Mouse (Mus musculus) cerebellum, postnatal 10 days (tissue): ENCODE data around the gene Acp7.

ENCODE experiments used
- DNase-seq, 2 experiments: peaks; one replicate each; pipeline ENCODE4 v3.0.0; 2021; ENCODE audit warnings: mixed read lengths in 2 of 2

Acp7 gene

GRCm38 (mm10) chr7:28598951-28599350, 32.2 kb downstream of the Acp7 start:
- no peak for DNase-seq

GRCm38 (mm10) chr7:28597642-28598446, 33.3 kb downstream of the Acp7 start, which contains the start of the genes Samd4b and Pak4:
Gene Samd4b, minus strand, starts transcription at chr7:28598144.
Gene Pak4, minus strand, starts transcription at chr7:28598185.
- peak; percentile 100 for DNase-seq

GRCm38 (mm10) chr7:28597277-28597570, 33.9 kb downstream of the Acp7 start:
- no peak for DNase-seq

- DNase-seq, result peak; percentile 75 to 83
These were observed 34.5 kb downstream of the Acp7 start for GRCm38 (mm10) chr7:28596436-28597276.

GRCm38 (mm10) chr7:28595751-28596435, 35.2 kb downstream of the Acp7 start:
- DNase-seq, result peak; percentile 70 to 71

GRCm38 (mm10) chr7:28593206-28594111, 37.7 kb downstream of the Acp7 start:
- no peak for DNase-seq

GRCm38 (mm10) chr7:28591862-28592261, 39.3 kb downstream of the Acp7 start:
- no peak for DNase-seq

GRCm38 (mm10) chr7:28587644-28588043, 43.5 kb downstream of the Acp7 start:
- no peak for DNase-seq

GRCm38 (mm10) chr7:28586663-28587411, 44.3 kb downstream of the Acp7 start:
- DNase-seq, result peak; percentile 43 to 55

- DNase-seq, result no peak
These were observed 46.1 kb downstream of the Acp7 start for GRCm38 (mm10) chr7:28585001-28585400.

- no peak for DNase-seq
These were observed 46.7 kb downstream of the Acp7 start for GRCm38 (mm10) chr7:28584468-28584867.

- peak in 1 of 2 experiments; percentile 53 for DNase-seq
These were observed 47.4 kb downstream of the Acp7 start for GRCm38 (mm10) chr7:28583570-28584344.

- no peak for DNase-seq
These were observed 48.3 kb downstream of the Acp7 start for GRCm38 (mm10) chr7:28582841-28583240.

GRCm38 (mm10) chr7:28581721-28582120, 49.4 kb downstream of the Acp7 start:
- no peak for DNase-seq

- DNase-seq, result no peak
These were observed 51.3 kb downstream of the Acp7 start for GRCm38 (mm10) chr7:28579826-28580225.

- DNase-seq, result no peak
These were observed 52.5 kb downstream of the Acp7 start for GRCm38 (mm10) chr7:28578543-28579053.

GRCm38 (mm10) chr7:28577826-28578542, 53.1 kb downstream of the Acp7 start:
- DNase-seq, result no peak

GRCm38 (mm10) chr7:28576271-28576914, 54.7 kb downstream of the Acp7 start:
- peak; percentile 80 to 87 for DNase-seq

GRCm38 (mm10) chr7:28575597-28575996, 55.5 kb downstream of the Acp7 start:
- DNase-seq, result no peak
